Mouse (Mus musculus) central nervous system, embryonic 11.5 days (tissue): ENCODE measurements around the gene Adam23. TPM values are rescaled to one million over a fixed set of nuclear protein-coding genes. Genes with fewer than 3 reads are reported as not detected.

ENCODE experiments used
- polyA plus RNA-seq: library from polyadenylated mRNA; depleted of rRNA; stranded (reverse); fragments of >200 nt; gene quantifications from 2 replicates; pipeline ENCODE4 v1.2.3, GENCODE M21; 2012; rRNA removed

Gene Adam23
- polyA plus RNA-seq, result 11.3 and 14.6 TPM in 2 replicates

DNA sequence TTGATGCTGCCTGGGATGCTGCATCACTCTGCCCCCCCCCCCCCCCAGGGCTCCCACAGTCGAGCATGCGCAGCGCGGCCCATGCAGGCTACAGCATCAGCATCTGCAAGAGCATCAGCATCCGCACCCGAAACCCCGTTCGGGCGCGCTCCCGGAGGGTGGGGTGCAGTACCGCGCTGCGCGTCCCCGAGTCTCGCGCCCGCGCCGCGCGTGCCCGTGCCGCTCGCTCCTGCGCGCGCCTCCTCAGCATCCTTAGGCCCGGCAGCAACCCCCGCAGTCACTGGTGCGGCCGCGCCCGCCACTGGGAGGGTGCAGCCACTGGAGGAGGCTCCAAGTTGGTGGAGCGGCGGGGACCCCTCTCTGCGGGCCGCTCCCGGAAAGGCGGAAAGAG, at the start of gene Adam23:
Gene Adam23 (plus strand): TSS at position 236 of the 391 bp plus-strand sequence.

DNA sequence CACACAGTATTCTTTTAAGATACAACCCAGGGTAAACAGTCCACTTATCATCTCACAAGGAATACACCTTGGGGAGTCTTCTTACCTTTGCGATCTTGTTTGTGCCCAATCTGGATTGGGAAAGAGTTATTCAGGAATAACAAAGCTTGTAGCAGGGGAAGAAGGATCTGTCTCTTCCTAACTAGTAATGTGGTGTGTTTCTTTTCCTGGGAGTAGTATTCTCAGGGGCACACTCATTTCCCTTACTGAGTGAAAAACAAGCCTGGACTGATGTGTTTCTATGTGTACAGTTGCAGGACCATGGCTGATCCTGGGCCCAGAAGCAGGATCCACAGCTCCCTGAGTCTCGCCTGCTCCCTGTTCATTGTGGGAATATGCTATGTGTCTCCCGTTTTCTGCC, 170.0 kb downstream of the Adam23 start, which contains the start of gene Gm39653:
Gene Gm39653 (plus strand): TSS at position 301 of the 400 bp plus-strand sequence.

Other genes with a start within 250 kb of the Adam23 start
- 0.05 and 0.25 TPM in 2 replicates for gene Gpr1, start 231.3 kb upstream of the Adam23 start, polyA plus RNA-seq
- 6.0 and 10.4 TPM in 2 replicates for gene Zdbf2, start 172.6 kb upstream of the Adam23 start, polyA plus RNA-seq
- not detected in 2 replicates for gene Gm39653, start 170.1 kb downstream of the Adam23 start, polyA plus RNA-seq
- gene Dytn, start 241.0 kb downstream of the Adam23 start, polyA plus RNA-seq, result 0.01 TPM in 1 of 2 replicates, not detected in the other